Mouse (Mus musculus): Measurements from ENCODE around the gene Cd3g.

The Cd3g gene

DNA sequence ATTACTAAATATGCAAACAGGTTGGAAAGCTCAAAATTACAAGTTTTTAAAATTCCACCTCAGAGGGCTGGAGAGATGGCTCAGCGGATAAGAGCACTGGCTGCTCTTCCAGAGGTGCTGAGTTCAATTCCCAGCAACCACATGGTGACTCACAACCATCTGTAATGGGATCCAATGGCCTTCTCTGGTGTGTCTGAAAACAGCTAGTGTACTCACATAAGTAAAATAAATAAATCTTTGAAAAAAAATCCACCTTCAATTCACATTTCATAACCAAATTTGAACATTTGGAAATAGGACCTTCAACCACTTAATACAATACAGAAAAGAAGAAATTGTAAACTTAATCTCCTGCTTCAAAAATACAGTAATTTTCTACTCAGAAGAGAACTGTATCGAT, 60.6 kb downstream of the Cd3g start:
- DNase-seq (ENCODE audit: low read depth, low spot score): no peak
